Mouse (Mus musculus) lung, postnatal 0 days (tissue): ENCODE measurements at regions not wholly inside any gene's neighbourhood (a gene's known extent, or its start where the extent isn't known, plus 50 kb on each side); places are given as distances from the start of the nearest gene placed in this dataset.
A peak's percentile ranks its signal among the peaks of the same experiment; 100 is the strongest.

Experiments used
- ATAC-seq: fragments of 200-750 bp; cut with Nextera tagmentation; 2 replicates; pipeline ENCODE4 v1.8.0; 2017; ENCODE audit warnings: moderate library complexity
- DNase-seq: peaks from one replicate; pipeline ENCODE4 v3.0.0-alpha.2; 2016; ENCODE audit warnings: low spot score
- H3K27ac ChIP-seq: fragments of 300-500 bp; sonication (generic); 2 replicates; pipeline ENCODE4 v1.5.1; 2014; ENCODE audit warnings: antibody characterized with exemption, mild to moderate bottlenecking, low read length, mixed read lengths
- H3K27me3 ChIP-seq: fragments of 300-500 bp; sonication (generic); replicated peaks from 2 replicates; pipeline ENCODE4 v1.6.1; 2014; ENCODE audit warnings: low read length, mixed read lengths; ENCODE audit not compliant: insufficient read depth
- H3K36me3 ChIP-seq: fragments of 300-500 bp; sonication (generic); 2 replicates; pipeline ENCODE4 v1.6.1; 2014; ENCODE audit warnings: low read length, mixed read lengths; ENCODE audit not compliant: insufficient read depth
- H3K4me1 ChIP-seq: fragments of 300-500 bp; sonication (generic); 2 replicates; pipeline ENCODE4 v1.6.1; 2014; ENCODE audit warnings: antibody characterized with exemption, low read depth, low read length, mixed read lengths; ENCODE audit not compliant: insufficient read depth
- H3K4me2 ChIP-seq: fragments of 300-500 bp; sonication (generic); replicated peaks from 2 replicates; pipeline ENCODE4 v1.6.1; 2014; ENCODE audit warnings: low read depth, mild to moderate bottlenecking, low read length, moderate library complexity, mixed read lengths
- H3K4me3 ChIP-seq: fragments of 300-500 bp; sonication (generic); 2 replicates; pipeline ENCODE4 v1.5.1; 2014; ENCODE audit warnings: low read depth, low read length
- H3K9ac ChIP-seq: fragments of 300-500 bp; sonication (generic); replicated peaks from 2 replicates; pipeline ENCODE4 v1.6.1; 2014; ENCODE audit warnings: low read depth, mild to moderate bottlenecking
- H3K9me3 ChIP-seq: fragments of 300-500 bp; sonication (generic); 2 replicates; pipeline ENCODE4 v1.6.1; 2016; ENCODE audit warnings: low read length, mixed read lengths
- CTCF ChIP-seq: IDR thresholded peaks from 2 replicates; pipeline ENCODE4 v1.5.1; 2016; ENCODE audit warnings: antibody characterized with exemption, mild to moderate bottlenecking
- EP300 ChIP-seq: IDR thresholded peaks from 2 replicates; pipeline ENCODE4 v1.6.1; 2016; ENCODE audit warnings: antibody characterized with exemption, mild to moderate bottlenecking, control low read depth
- WGBS: fragments of 180-500 bp; shearing (Covaris S2); extraction: QIAGEN DNeasy Blood & Tissue Kit; methylation state at CpG from one replicate; pipeline ENCODE4 v1.1.7; 2014; 5-methylcytosine and 5-hydroxymethylcytosine counted together

- Histone ChIP-seq H3K36me3 (no peaks in the 10 kb centered on the region), H3K9me3 (no peaks in the 10 kb centered on the region), H3K4me3 (no peak overlapping the region), H3K9ac (no peak overlapping the region), H3K27me3 (no peaks in the 10 kb centered on the region), H3K4me1 (no peaks in the 10 kb centered on the region), H3K4me2 (no peak overlapping the region), H3K27ac (no peak overlapping the region)
- DNase-seq: no peak
- TF ChIP-seq CTCF (no peak), EP300 (no peak)
- ATAC-seq: no peak
- whole genome bisulfite sequencing: 69% methylated on average over 9 of the region's 9 CpGs
Observed at GRCm38 (mm10) chr17:3258811-3259510, 67.4 kb upstream of the Tiam2 start.

GRCm38 (mm10) chr17:3260796-3261195, 65.6 kb upstream of the Tiam2 start:
- TF ChIP-seq EP300 (no peak), CTCF (no peak)
- no peaks in the 10 kb centered on the region for H3K36me3 ChIP-seq

GRCm38 (mm10) chr17:3273108-3274091, 53.0 kb upstream of the Tiam2 start:
- ATAC-seq: peak; percentile 86
- peak; percentile 84 for TF ChIP-seq CTCF
- TF ChIP-seq EP300: no peak
- WGBS: 38% methylated on average over 22 of the region's 22 CpGs

More at GRCm38 (mm10) chr17:3260796-3261195, 65.6 kb upstream of the Tiam2 start:
- no peak for ATAC-seq
- no peak overlapping the region for H3K4me3 ChIP-seq
- 82% methylated on average over 11 of the region's 11 CpGs for WGBS
- no peak overlapping the region for H3K27ac ChIP-seq
- H3K4me2 ChIP-seq: no peak overlapping the region
- H3K4me1 ChIP-seq: no peaks in the 10 kb centered on the region
- no peaks in the 10 kb centered on the region for H3K9me3 ChIP-seq
- no peaks in the 10 kb centered on the region for H3K27me3 ChIP-seq
- DNase-seq: no peak
- no peak overlapping the region for H3K9ac ChIP-seq

GRCm38 (mm10) chr17:3274449-3275285, 51.7 kb upstream of the Tiam2 start:
- Histone ChIP-seq H3K27me3 (no peaks in the 10 kb centered on the region), H3K36me3 (no peaks in the 10 kb centered on the region), H3K9me3 (no peaks in the 10 kb centered on the region), H3K4me2 (no peak overlapping the region), H3K27ac (no peak overlapping the region), H3K9ac (no peak overlapping the region), H3K4me1 (no peaks in the 10 kb centered on the region), H3K4me3 (no peak overlapping the region)
- no peak for ATAC-seq
- TF ChIP-seq EP300 (no peak), CTCF (no peak)
- no peak for DNase-seq
- 44% methylated on average over 14 of the region's 14 CpGs for WGBS

More at GRCm38 (mm10) chr17:3273108-3274091, 53.0 kb upstream of the Tiam2 start:
- Histone ChIP-seq H3K36me3 (no peaks in the 10 kb centered on the region), H3K27me3 (no peaks in the 10 kb centered on the region), H3K27ac (no peak overlapping the region), H3K9me3 (no peaks in the 10 kb centered on the region), H3K4me3 (no peak overlapping the region), H3K4me1 (no peaks in the 10 kb centered on the region), H3K4me2 (no peak overlapping the region), H3K9ac (no peak overlapping the region)
- peak; percentile 91 for DNase-seq
